Mouse (Mus musculus): ENCODE results near the gene Orc5. TPM values are rescaled to one million over a fixed set of nuclear protein-coding genes. Genes with fewer than 3 reads are reported as not detected.
"Not testable (repeated sequence)": the region's sequence is repeated elsewhere in the genome, so short reads cannot be mapped to it uniquely, and the experiment has no call there.

The Orc5 gene
- polyA plus RNA-seq, 2 experiments: 12.8 to 55.8 TPM

GRCm38 (mm10) chr5:22519708-22520107 lies 30.5 kb downstream of the Orc5 start:
- WGBS (ENCODE audit: insufficient replicate concordance): 76% methylated on average over 2 of the region's 2 CpGs
- Histone ChIP-seq H3K36me3 (replicated peaks; ENCODE audit: control insufficient read depth, insufficient read depth, low read depth) (peaks cover 56% of the 10 kb centered on the region), H3K9ac (replicated peaks) (no peak overlapping the region)

GRCm38 (mm10) chr5:22515745-22516144 lies 34.5 kb downstream of the Orc5 start:
- DNase-seq (ENCODE audit: low read depth in 3 of 3, low spot score in 3 of 3): not testable (repeated sequence)

More at GRCm38 (mm10) chr5:22519708-22520107, 30.5 kb downstream of the Orc5 start:
- Histone ChIP-seq H3K27ac (no peak overlapping the region), H3K4me3 (ENCODE audit: insufficient read depth in 1 of 2, low read depth in 2 of 2, low read length in 2 of 2) (no peak overlapping the region), H3K9me3 (ENCODE audit: control insufficient read depth, low read length) (no peaks in the 10 kb centered on the region), H3K4me1 (replicated peaks; ENCODE audit: control insufficient read depth in 2 of 2, insufficient read depth in 2 of 2, low read length in 1 of 2) (no peaks in the 10 kb centered on the region), H3K27me3 (ENCODE audit: control insufficient read depth, insufficient read depth, low read length) (no peaks in the 10 kb centered on the region), H3K4me2 (ENCODE audit: low read depth) (no peak overlapping the region)
- TF ChIP-seq EP300 (IDR thresholded peaks at IDR 0.05; ENCODE audit: low read depth) (no peak), CTCF (IDR thresholded peaks at IDR 0.05; ENCODE audit: low read depth) (no peak)
- ATAC-seq (ENCODE audit: insufficient read depth): no peak
- DNase-seq (ENCODE audit: low read depth in 3 of 3, low spot score in 3 of 3): no peak

GRCm38 (mm10) chr5:22514231-22514630 lies 36.0 kb downstream of the Orc5 start:
- not testable (repeated sequence) for H3K9ac ChIP-seq (replicated peaks); H3K4me1 ChIP-seq (replicated peaks; ENCODE audit: control insufficient read depth in 2 of 2, insufficient read depth in 2 of 2, low read length in 1 of 2); H3K4me3 ChIP-seq (ENCODE audit: insufficient read depth in 1 of 2, low read depth in 2 of 2, low read length in 2 of 2); H3K27me3 ChIP-seq (ENCODE audit: control insufficient read depth, insufficient read depth, low read length); H3K9me3 ChIP-seq (ENCODE audit: control insufficient read depth, low read length); DNase-seq (ENCODE audit: low read depth in 3 of 3, low spot score in 3 of 3); H3K27ac ChIP-seq; H3K4me2 ChIP-seq (ENCODE audit: low read depth)
- no CpG with 5 or more reads among the region's 7 CpGs for WGBS (ENCODE audit: insufficient replicate concordance)
- peaks cover 26% of the 10 kb centered on the region for H3K36me3 ChIP-seq (replicated peaks; ENCODE audit: control insufficient read depth, insufficient read depth, low read depth)
- ATAC-seq (ENCODE audit: insufficient read depth): peak; percentile 33; the same call in 1 of the 2 replicates

More at GRCm38 (mm10) chr5:22515745-22516144, 34.5 kb downstream of the Orc5 start:
- ATAC-seq (ENCODE audit: insufficient read depth); H3K4me2 ChIP-seq (ENCODE audit: low read depth); H3K9ac ChIP-seq (replicated peaks); H3K27ac ChIP-seq; H3K4me3 ChIP-seq (ENCODE audit: insufficient read depth in 1 of 2, low read depth in 2 of 2, low read length in 2 of 2); H3K27me3 ChIP-seq (ENCODE audit: control insufficient read depth, insufficient read depth, low read length); H3K9me3 ChIP-seq (ENCODE audit: control insufficient read depth, low read length); H3K4me1 ChIP-seq (replicated peaks; ENCODE audit: control insufficient read depth in 2 of 2, insufficient read depth in 2 of 2, low read length in 1 of 2): not testable (repeated sequence)
- WGBS (ENCODE audit: insufficient replicate concordance): 78% methylated on average over 4 of the region's 4 CpGs
- peaks cover 40% of the 10 kb centered on the region for H3K36me3 ChIP-seq (replicated peaks; ENCODE audit: control insufficient read depth, insufficient read depth, low read depth)

- DNase-seq (ENCODE audit: low read depth in 3 of 3, low spot score in 3 of 3); H3K4me3 ChIP-seq (ENCODE audit: insufficient read depth in 1 of 2, low read depth in 2 of 2, low read length in 2 of 2); H3K27me3 ChIP-seq (ENCODE audit: control insufficient read depth, insufficient read depth, low read length); H3K4me1 ChIP-seq (replicated peaks; ENCODE audit: control insufficient read depth in 2 of 2, insufficient read depth in 2 of 2, low read length in 1 of 2); H3K27ac ChIP-seq; H3K4me2 ChIP-seq (ENCODE audit: low read depth); H3K9me3 ChIP-seq (ENCODE audit: control insufficient read depth, low read length); H3K9ac ChIP-seq (replicated peaks): not testable (repeated sequence)
- WGBS (ENCODE audit: insufficient replicate concordance): no CpG with 5 or more reads among the region's 5 CpGs
- ATAC-seq (ENCODE audit: insufficient read depth): peak; percentile 48; the same call in 1 of the 2 replicates
- H3K36me3 ChIP-seq (replicated peaks; ENCODE audit: control insufficient read depth, insufficient read depth, low read depth): peaks cover 22% of the 10 kb centered on the region
Measured at GRCm38 (mm10) chr5:22512579-22512978, 37.6 kb downstream of the Orc5 start.

- no peaks in the 10 kb centered on the region for H3K27me3 ChIP-seq (ENCODE audit: control insufficient read depth, insufficient read depth, low read length)
- no peak overlapping the region for H3K4me2 ChIP-seq (ENCODE audit: low read depth)
- H3K4me3 ChIP-seq (ENCODE audit: insufficient read depth in 1 of 2, low read depth in 2 of 2, low read length in 2 of 2): no peak overlapping the region
- H3K9ac ChIP-seq (replicated peaks): no peak overlapping the region
- TF ChIP-seq EP300 (IDR thresholded peaks at IDR 0.05; ENCODE audit: low read depth) (no peak), CTCF (IDR thresholded peaks at IDR 0.05; ENCODE audit: low read depth) (peak; percentile 41; the same call in 1 of the 2 replicates)
- H3K9me3 ChIP-seq (ENCODE audit: control insufficient read depth, low read length): no peaks in the 10 kb centered on the region
- H3K4me1 ChIP-seq (replicated peaks; ENCODE audit: control insufficient read depth in 2 of 2, insufficient read depth in 2 of 2, low read length in 1 of 2): no peaks in the 10 kb centered on the region
- DNase-seq (ENCODE audit: low read depth in 3 of 3, low spot score in 3 of 3) (no peak), ATAC-seq (ENCODE audit: insufficient read depth) (no peak)
- H3K36me3 ChIP-seq (replicated peaks; ENCODE audit: control insufficient read depth, insufficient read depth, low read depth): peaks cover 17% of the 10 kb centered on the region
- WGBS (ENCODE audit: insufficient replicate concordance): 65% methylated on average over 8 of the region's 8 CpGs
- no peak overlapping the region for H3K27ac ChIP-seq
Measured at GRCm38 (mm10) chr5:22511824-22512223, 38.4 kb downstream of the Orc5 start.

GRCm38 (mm10) chr5:22508560-22508959 lies 41.7 kb downstream of the Orc5 start:
- 85% methylated on average over 5 of the region's 5 CpGs for WGBS (ENCODE audit: insufficient replicate concordance)
- Histone ChIP-seq H3K27me3 (ENCODE audit: control insufficient read depth, insufficient read depth, low read length) (no peaks in the 10 kb centered on the region), H3K4me2 (ENCODE audit: low read depth) (no peak overlapping the region), H3K4me3 (ENCODE audit: insufficient read depth in 1 of 2, low read depth in 2 of 2, low read length in 2 of 2) (no peak overlapping the region), H3K4me1 (replicated peaks; ENCODE audit: control insufficient read depth in 2 of 2, insufficient read depth in 2 of 2, low read length in 1 of 2) (no peaks in the 10 kb centered on the region), H3K9me3 (ENCODE audit: control insufficient read depth, low read length) (no peaks in the 10 kb centered on the region), H3K27ac (no peak overlapping the region), H3K9ac (replicated peaks) (no peak overlapping the region), H3K36me3 (replicated peaks; ENCODE audit: control insufficient read depth, insufficient read depth, low read depth) (peaks cover 14% of the 10 kb centered on the region)
- no peak for TF ChIP-seq CTCF (IDR thresholded peaks at IDR 0.05; ENCODE audit: low read depth)
- TF ChIP-seq EP300 (IDR thresholded peaks at IDR 0.05; ENCODE audit: low read depth): no peak
- ATAC-seq (ENCODE audit: insufficient read depth) (no peak), DNase-seq (ENCODE audit: low read depth in 3 of 3, low spot score in 3 of 3) (no peak)
